Mouse (Mus musculus) urinary bladder, postnatal 10 days (tissue): ENCODE measurements around the gene Stx5a.
A peak's percentile ranks its signal among the peaks of the same experiment; 100 is the strongest.
"Not testable (repeated sequence)": the region's sequence is repeated elsewhere in the genome, so short reads cannot be mapped to it uniquely, and the experiment has no call there.

Source experiments
- DNase-seq: peaks from one replicate; pipeline ENCODE4 v3.0.0; 2022; ENCODE audit warnings: low spot score

Gene Stx5a

DNA sequence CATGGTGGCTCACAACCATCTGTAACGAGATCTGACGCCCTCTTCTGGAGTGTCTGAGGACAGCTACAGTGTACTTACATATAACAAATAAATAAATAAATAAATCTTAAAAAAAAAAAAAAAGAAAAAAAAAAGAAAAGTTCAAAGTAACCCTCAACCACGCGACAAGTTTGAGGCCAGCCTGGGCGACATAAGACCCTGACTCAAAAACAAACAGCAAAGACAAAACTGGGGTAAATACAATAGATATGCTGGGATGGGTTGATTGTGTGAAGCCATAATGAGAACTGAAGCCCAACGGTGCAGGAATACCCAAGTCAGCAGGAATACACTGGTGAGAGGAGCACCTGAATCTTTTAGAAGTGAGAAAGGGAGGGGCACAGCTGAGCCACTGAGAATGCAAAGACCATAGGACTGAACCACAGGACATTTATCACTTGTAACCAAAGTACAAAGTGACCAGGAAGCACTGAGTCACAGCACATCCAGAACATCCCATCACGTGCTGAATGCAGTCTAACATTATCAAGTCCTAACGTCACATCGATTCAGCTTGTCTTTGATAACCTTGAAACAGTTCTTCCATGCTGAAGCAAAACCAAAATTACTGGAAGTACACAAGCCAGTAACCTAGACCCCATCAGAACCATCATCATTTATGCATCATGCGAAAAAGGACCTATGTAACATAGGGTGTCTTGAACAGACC, 24.3 kb upstream of the Stx5a start:
- no peak for DNase-seq

DNA sequence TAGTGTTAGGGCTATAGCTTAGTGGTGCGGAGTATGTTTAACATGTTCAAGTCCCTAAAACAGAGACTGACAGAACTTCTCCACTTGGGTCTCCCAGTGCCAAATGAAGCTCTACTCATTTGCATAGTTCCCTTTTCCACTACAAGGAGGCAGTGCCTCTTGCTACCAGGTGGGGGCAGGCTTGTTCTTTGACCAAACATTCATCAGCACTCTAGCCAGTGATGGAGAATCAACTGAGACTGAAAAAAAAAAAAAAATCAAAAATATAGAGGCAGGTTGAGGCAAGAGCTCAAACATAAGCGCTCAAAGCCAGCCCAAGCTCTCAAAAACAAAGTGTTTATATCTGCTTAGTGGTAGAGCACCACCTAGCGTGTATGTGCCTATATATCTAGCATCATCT, 22.9 kb upstream of the Stx5a start:
- DNase-seq: no peak

DNA sequence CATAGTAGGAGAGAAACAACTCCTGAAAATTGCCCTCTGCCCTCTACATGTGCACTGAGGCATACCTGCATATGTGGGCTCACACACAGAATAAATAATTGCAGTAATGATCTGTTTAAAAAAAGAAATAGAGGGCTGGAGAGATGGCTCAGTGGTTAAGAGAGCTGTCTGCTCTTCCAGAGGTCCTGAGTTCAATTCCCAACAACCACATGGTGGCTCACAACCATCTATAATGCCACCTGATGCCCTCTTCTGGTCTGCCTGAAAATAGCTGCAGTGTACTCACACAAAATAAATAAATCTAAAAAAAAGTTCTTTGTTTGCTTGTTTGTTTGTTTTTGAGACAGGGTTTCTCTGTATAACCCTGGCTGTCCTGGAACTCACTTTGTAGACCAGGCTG, 22.2 kb upstream of the Stx5a start:
- not testable (repeated sequence) for DNase-seq

DNA sequence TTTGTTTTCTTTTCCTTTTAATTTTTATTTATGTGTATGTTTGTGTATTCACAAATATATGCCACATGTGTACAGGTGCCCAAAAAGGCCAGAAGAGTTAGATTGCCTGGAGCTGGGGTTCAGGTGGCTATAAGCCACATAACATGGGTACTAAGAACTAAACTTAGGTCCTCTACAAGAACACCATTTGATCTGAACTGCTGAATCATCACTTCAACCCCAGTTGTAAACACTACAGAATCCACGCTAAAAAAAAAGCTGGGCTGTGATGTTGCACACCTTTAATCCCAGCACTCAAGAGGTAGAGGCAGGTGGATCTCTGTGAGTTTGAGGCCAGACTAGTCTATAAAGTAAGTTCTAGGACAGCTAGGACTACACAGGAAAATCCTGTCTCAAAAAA, 19.8 kb upstream of the Stx5a start:
- DNase-seq: no peak

DNA sequence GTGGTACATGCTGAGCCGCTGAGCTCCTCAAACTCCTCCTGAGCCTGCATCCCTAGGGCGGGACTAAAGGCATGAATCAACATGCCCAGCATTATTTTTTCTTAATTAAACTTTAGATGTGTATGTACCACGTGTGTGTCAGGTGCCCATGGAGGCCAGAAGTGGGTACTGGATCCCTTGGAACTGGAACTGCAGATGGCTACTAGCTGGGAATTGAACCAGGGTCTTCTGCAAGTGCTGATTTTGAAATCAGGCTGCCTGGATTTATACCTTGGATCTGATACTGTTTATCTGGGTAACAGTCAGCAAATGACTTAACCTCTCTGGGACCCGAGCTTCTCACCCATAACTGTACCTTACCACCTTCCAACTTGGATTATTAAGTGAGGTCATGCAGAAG, 19.2 kb upstream of the Stx5a start:
- DNase-seq: no peak

DNA sequence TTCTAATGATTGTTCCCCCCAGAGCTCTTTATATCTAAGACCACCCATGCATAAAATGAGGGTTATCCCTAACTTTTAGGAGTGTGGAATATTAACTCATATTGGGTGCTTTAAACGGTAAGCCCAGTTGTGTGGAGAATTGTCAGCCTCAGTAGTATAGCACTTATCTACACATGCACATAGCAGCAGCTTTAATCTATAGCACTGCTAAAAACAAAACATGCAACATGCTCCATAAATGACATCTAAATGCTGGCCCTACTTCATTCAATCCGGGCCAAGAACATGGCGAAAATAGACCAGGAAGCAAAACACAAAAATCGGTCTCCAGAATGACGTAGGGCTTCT, 18.7 kb upstream of the Stx5a start:
- no peak for DNase-seq

DNA sequence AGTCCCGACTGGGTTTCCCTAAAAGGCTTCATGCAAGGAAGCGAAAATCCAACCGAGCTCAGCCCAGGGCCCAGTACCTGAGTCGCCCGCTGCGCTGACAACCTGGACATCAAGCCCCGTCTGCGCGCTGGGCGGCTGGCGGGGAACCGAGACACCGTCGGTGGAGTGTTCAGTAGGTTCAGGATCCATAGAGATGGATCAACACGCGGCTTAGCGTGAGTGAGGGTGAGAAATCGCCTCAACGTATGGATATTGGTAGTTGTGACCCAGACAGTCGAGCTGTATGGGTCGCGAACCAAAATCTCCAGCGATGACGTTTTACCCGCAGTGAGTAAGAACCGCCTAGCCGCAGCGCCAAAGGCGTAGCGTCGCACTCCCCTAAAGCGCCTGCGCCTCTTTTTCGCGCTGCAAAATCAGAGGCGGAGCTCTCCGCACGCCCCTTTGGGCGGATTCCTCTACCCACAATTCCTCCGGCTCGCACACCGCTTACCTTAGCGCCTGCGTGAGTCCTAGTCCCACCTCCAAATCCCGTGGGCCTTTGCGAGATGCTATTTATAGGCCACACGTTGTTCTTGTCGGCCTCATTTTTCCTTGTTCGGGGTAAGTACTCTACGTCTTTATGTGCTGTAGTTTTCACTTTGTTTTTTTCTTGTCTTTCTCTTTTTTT, 18.2 kb upstream of the Stx5a start, which contains the start of gene Slc3a2:
TSS of gene Slc3a2 (minus strand) at position 463 of the 667 bp plus-strand sequence.
- DNase-seq: peak; percentile 84

DNA sequence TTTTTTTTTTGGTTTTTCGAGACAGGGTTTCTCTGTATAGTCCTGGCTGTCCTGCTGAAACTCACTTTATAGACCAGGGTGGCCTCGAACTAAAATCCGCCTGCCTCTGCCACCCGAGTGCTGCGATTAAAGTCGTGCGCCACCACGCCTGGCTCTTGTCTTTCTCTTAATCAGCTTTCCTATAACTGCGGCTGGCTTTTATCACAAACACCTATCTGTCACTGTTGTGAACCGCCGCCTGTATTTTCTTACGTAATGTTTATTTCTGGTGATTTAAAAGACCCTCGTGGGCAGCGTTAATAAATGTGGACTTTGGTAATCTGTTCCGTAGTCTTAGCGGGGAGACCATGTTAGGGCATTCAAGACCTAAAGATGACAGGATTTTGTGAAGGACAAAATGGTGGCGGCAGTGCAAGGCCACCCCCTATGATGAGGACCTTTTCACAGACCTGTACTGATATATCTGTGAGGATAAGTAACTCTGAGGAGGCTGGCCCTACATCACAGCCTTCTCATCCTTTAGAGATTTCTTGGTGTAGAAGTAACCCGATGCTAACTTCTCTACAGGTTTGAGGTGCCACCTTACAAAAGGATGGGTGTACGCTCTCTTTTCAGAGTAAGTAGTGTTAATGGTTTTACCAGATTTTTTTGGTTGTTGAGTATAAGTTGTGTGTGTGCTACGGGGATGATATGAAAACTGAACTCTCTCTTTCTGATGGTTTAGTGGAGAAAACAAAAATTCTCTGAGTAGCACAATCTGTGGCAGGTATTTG, 17.5 kb upstream of the Stx5a start:
- no peak for DNase-seq

DNA sequence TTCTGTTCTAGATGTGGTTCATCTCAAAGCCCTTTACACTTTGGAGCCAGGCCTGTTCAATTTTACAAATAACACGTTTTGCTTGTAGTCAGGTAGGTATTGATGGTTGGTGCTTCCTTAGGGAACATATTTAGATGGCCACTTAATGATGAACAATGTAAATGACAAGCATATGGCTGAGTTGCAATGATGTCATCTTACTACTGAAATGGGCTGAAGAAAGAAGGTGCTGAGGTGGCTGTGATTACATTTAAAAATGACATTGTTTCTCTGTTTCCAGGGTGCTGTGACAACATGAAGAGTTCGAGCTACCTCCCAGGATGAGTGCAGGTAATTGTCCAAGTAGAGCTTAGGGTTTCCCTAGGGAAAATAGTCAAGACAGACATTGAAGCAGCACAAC, 16.8 kb upstream of the Stx5a start:
- DNase-seq: no peak

DNA sequence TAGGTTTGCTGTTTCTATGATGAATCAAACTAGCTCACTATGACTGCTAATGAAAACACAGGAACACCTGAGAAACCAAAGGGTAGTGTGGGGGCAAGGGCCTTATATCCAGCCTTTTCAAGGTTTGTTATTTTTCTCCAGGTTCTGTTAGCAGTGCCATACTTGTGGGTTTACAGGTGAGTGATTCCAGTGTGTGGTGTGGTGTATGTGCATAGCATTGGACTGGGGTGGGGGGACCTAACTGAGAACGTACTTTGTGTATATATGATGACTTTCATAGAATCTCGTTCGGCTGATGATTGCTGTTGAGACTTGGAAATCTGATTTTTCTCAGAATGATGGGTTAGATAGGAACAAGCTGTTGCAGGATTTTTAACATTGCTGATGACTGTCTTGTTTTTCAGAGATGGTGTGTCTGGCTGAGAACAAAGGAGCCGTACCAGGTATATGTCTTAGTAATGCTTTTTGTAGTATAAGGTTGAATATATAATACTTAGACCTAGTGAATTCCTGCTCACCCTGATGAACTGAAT, 16.1 kb upstream of the Stx5a start:
- no peak for DNase-seq

DNA sequence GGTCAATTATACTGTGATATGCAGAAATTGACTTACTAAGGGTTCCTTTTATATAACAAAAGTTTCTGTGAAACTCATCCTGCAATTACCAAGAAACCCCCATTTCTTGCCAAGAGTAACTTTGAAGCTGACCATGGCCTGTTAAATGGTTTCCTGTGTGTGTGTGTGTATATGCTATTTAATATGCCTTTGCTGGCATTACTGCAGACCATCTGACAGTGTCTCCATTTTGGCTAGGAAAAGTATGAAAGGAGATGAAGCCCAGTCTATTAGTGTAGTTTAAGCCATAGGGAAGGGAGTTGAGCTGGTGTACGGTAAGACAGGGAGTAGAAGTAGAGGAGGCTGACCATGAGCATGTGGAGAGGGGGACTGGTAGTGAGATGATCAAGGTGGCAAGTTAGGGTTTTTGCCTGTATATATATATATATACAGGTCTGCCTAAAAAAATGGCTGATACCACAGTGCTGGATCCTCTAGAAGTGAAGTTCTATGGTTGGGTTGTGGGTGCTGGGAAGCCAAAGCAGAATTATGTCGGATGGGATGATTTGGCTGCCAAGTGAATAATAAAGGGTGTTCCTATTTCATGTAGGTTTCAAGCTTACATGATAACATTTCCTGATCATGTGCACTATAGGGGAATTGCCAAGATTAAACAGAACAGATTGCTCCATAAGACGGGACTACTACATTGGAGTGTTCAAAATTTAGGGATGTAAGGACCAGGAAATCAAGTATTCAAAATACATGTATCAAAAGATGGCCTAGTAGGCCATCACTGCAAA, 14.4 kb upstream of the Stx5a start:
- no peak for DNase-seq

DNA sequence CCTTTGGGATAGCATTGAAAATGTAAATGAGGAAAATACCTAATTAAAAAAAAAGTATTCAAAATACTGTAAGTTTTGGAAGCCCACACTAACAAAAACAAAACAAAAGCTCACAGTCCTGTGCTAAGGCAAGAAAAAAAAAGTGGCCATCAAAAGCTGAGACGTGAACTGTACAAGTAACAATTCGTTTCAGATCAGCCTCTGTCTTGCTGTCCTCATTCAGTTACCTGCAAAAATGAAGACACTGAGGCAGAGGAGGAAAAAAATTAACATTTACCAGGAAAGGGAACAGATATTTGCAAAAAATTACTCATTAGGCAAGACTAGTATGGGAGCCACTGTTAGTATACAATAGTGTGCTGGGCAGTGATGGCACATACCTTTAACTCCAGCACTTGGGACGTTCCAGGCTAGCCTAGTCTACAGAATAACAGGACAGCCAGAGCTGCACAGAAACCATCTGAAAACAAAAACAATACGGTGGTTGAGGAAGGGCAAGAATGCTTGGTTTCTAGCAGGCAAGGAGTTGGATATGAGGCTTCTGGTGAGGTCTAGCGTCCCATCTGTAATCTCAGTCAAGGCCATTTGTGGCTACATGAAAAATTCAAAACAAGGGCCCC, 13.6 kb upstream of the Stx5a start:
- DNase-seq: no peak

DNA sequence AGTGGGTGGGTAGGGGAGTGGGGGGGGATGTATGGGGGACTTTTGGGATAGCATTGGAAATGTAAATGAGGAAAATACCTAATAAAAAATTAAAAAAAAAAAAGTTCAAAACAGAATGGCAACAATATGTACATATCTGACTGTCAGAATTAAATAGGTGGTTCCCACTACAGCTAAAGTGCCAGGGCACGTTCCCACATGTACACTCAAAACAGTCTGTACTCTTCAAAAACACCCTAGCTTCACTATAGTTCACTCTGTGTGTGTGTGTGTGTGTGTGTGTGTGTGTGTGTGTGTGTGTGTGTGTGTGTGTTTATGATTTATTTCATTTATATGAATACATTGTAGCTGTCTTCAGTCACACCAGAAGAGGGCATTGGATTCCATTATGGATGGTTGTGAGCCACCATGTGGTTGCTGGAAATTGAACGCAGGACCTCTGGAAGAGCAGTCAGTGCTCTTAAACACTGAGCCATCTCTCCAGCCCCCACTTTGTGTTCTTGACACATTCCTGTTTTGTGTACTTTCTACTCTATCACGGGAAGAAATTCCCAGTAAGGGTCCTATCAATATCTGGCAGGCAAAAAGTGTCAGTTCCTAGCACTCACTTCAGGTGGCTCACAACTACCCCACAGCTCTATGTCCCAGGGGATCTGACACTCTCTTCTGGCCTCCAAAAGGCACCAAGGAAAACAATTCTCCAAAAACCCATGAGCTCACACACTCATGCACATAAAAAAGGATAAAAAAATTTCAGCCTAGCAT, 12.7 kb upstream of the Stx5a start:
- not testable (repeated sequence) for DNase-seq

DNA sequence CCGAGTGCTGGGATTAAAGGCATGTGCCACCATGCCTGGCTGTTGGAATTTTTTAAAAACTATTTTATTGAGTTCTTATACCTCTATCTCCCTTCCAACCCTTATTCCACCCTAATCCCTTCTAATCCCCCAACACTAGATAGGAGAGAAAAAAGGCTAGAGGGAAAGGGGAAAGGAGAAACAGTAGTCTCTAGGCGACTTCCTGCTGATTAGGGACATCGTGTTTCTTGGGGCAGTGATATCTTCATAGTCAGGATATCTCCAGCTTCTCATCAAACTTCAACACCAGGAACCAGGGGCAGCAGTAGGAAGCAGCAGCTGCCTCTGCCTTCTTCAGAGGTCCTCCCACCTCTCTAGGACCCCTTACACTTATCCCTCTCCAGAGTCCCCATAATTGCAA, 6.9 kb upstream of the Stx5a start:
- DNase-seq: no peak

DNA sequence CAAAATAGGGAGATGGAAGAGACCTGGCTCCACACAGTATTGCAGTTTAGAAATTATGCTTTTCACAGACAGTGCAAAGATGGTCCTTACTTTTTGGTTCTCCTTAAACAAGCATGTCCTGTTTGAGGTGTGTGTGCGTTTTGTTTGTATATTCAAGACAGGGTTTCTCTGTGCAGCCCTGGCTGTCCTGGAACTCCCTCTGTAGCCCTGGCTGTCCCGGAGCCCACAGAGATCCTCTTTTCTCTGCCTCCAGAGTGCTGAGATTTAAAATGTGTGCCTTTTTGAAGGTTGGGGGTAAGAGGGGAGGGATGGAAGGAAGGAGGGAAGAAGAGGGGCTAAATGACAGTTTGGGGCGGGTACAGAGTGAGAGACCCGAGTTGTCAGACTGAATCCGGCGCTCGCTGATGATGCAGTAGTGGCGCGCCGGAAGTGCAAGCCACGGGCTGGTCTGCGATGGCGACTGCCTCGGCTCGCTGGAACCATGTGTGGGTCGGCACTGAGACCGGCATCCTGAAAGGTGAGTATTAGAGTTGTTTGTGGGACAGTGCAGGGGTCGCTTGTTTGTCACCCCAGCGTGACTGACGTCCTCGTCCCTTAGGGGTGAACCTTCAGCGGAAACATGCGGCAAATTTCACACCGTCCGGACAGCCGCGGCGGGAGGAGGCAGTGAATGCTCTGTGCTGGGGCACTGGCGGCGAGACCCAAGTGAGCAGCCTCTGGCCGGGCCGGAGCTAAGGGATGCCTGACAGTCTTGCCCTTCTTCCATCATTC, 5.6 kb upstream of the Stx5a start, which contains the start of gene Wdr74:
TSS of gene Wdr74 (plus strand) at position 439 of the 771 bp plus-strand sequence.
- peak; percentile 65 for DNase-seq

DNA sequence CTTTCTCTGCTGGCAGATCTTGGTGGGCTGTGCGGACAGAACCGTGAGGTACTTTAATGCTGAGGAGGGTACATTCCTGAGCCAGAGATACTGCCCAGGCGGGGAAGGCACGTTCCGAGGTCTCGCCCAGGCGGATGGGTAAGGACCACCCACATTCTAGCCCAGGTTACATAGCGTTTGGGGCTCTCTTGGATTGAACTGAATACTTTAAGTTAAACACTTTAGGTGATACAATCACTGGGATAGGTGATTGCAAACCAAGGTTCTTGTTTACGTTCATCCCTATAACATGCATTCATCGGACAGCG, 5.1 kb upstream of the Stx5a start:
- no peak for DNase-seq

DNA sequence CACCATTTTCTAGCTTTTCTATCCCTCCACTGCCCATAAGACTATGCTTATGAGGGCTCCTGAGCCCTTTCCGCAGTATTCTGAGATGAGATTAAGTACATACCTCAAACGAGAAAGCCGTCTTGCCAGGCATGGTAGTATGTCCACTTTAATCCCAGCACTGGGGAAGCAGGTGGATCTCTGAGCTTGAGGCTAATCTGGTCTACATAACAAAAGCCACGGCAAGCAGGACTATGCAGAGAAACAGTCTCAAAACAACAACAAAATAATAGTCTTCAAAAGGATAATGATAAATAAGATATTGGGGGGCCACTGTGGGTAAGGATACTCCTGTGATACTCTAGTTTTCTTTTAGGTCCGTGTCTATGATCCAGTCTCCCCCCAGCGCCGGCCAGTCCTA, 2.3 kb upstream of the Stx5a start:
- DNase-seq: no peak

DNA sequence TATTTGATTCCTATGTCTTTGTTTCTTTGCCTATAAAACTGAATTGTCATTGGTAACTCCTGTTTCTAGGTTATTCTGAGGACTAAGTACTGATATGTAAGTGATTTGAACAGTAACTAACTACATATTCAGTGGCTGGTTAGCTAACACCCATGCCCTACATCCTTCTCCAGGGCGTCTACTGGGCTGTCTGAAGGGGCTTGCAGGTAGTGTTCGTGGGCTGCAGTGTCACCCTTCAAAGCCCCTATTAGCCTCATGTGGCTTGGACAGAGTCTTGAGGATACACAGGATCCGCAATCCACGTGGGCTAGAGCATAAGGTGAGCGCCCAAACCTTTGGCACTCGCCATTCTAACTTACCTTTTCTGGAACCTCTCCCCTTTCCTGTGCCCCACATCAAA, 1.6 kb upstream of the Stx5a start:
- DNase-seq: no peak

DNA sequence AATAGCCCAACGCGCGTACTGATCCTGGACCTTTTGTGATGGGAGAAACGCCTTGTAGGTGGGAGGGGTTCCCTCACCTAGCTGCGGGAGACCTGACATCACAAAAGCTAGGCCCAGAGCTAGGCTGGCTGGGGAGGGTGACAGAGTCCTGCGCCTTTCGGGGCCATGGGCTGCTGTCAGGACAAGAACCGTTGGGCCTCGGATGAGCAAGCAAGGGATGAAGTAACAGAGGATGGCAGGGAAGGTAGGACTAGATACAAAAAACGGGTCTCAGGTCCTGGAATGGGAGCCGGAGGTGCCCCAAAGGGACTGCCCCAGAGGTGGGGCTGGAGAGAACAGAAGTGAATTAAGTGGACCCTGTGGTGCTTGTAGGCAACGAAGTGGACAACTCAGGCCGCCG, 610 bp upstream of the Stx5a start, which contains the start of gene 1700092M07Rik:
TSS of gene 1700092M07Rik (plus strand) at position 116 of the 400 bp plus-strand sequence.
- DNase-seq: no peak

DNA sequence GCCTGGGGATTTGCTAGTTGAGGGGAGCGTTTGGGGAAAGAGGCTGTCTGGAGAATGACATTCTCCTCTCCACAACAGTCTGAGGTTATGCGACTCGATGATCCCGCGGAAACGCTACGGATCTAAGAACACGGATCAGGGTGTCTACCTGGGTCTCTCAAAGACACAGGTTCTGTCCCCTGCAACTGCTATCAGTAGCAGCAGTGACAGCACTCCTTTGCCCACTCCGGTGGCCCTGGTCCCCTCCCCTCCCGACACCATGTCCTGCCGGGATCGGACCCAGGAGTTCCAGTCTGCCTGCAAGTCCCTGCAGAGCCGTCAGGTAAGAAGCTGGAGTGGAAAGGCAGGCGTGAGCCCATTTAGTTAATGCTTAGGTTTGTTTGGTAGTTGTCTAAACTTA, 963 bp downstream of the Stx5a start:
- DNase-seq: no peak
